Mouse (Mus musculus): Measurements from ENCODE around the gene Plxnb2. TPM values are rescaled to one million over a fixed set of nuclear protein-coding genes. Genes with fewer than 3 reads are reported as not detected.

Plxnb2 gene
- 100 to 1,000 TPM; 441 to 443 TPM for total RNA-seq (2023)

GRCm38 (mm10) chr15:89180571-89181229, at the start of gene Plxnb2:
Gene Plxnb2 (minus strand): TSS chr15:89180788.

DNA sequence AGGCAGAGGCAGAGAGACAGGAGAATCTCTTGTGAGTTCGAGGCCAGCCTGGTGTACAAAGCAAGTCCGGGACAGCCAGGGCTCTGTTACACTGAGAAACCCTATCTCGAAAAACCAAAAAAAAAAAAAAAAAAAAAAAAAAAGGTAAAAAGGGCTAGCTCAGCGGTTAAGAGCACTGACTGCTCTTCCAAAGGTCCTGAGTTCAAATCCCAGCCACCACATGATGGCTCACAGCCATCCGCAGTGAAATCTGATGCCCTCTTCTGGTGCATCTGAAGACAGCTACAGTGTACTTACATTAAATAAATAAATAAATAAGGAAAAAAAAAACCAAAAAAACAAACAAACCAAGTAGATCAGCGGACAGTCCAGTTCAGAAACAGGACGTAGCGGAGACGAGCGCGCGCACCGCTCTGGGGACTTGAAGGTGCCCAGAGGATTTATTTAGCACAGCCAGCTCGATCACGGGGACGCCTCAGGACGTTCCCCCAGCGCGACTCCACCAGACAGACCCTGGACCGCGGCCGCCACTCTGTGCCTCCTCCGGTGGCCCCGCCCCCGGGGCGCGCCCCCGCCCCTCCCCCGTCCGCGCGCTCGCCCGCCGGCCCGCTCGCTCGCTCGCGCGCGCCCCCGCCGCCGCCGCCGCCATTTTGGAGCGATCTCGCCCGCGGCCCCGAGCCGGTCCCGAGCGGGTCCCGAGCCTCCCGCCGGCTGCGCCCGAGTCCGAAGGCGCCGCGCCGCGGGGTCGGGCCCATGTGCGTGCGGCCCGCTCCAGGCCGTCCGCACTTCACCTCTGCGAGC, 30.5 kb upstream of the Plxnb2 start, which contains the start of gene Ppp6r2:
Ppp6r2 (plus strand) TSS at position 639 of the 801 bp plus-strand sequence.

DNA sequence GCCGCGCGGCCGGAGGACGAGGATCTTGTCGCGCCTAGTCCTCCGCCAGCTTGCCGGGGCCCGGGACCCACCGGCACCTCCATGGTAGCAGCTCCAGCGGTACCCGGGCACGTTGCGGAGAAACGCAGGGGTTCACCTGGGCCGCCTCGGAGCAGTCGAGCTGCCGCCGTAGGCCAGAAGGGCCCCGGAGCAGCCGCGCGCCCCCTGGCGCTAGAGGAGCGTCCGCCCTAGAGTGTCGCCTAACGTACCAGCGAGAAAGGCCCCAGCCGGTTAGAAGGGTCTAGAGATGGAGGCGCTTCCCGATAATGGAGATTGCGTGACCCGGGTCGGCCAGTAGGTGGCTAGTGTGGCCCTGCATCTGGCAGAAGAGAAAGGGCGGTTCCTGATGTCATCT, 15.7 kb upstream of the Plxnb2 start, which contains the start of gene Dennd6b:
Dennd6b (minus strand) TSS at position 184 of the 394 bp plus-strand sequence.

DNA sequence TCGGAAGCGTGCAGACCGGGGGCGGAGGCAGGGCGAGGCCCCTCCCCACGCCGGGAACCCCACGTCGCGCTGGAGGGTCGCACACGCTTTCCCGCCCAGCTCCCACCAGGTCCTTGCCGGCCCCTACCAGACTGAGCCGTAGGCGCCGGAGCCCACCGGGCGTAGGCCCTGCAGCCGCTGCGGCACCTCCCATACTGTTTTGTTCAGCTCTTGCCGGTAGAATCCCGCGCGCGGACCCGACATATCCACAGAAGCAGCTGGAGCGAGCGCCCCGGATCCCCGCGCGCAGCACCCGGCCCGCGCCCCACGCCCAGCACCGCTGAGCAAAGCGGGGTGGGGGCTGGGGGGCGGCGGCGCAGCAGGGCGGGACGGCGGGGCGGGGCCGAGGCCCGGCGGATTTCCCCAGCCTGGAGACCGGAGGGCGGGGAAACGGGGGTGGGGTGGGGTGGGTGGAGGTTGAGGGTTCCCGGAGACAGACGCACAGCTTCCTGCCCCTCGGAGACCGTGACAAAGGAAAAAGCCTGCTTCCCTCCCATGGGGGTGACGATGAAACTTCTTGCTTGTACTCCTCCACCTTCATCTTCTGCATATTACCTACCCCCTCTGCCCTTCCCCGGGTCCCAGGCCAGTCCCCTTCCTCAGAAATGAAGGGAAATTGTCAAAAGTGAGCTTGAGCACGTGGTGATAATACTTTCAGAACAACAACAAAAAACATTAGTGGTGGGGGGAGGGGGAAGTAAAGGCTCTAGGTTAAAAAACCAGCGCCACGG, 31.1 kb downstream of the Plxnb2 start, which contains the start of gene Mapk11:
Mapk11 (minus strand) TSS at position 358 of the 770 bp plus-strand sequence.

GRCm38 (mm10) chr15:89140659-89141252, 39.8 kb downstream of the Plxnb2 start, which contains the start of gene Mapk12:
Gene Mapk12 (minus strand): TSS chr15:89140703.

DNA sequence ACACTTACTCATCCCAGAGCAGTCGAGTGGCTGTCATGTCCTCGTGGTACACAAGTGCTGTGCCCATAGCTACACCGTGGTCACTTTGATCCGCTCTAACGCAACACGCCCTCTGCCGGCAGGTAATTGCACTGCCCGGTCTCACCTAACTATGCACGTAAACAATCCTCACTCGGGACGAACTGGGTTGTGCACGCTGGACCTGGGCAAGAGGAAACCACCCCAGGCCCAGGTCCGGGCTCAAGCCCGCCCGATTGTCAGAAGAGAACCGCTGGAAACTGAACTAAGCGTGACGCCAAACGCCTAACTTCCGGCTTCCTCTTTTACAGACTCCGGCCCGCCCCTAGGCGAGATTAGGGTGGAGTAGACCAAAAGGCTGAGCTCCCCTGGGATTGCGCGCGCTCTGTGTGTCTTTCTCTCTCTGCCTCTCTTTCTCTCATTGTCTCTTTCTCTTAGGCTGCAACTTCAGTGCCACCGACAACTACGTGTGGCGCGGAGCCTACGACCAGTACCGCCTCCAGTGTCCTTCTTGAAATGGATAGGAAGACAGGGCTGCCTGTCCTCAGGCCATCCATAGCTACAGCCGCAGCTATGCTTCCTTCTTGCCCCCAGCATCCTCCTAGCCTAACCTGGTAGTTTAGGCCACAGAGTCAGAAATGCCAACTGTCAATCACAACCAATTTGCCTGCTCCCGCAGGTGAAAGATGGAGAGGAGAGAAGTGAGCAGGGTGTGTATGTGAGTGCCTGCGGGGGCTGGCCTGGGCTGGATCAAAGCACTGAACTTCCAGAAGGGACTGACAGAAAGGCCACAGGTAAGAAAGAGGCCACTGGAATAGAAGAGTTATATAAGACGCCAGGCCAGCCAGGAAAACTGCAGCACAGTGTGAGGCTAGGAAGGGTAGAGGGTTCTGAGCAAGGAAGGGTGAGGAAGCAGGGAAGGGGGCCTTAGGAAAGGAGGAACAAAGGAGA, 51.9 kb downstream of the Plxnb2 start, which contains the start of gene Hdac10:
Hdac10 (minus strand) TSS at position 319 of the 969 bp plus-strand sequence.

DNA sequence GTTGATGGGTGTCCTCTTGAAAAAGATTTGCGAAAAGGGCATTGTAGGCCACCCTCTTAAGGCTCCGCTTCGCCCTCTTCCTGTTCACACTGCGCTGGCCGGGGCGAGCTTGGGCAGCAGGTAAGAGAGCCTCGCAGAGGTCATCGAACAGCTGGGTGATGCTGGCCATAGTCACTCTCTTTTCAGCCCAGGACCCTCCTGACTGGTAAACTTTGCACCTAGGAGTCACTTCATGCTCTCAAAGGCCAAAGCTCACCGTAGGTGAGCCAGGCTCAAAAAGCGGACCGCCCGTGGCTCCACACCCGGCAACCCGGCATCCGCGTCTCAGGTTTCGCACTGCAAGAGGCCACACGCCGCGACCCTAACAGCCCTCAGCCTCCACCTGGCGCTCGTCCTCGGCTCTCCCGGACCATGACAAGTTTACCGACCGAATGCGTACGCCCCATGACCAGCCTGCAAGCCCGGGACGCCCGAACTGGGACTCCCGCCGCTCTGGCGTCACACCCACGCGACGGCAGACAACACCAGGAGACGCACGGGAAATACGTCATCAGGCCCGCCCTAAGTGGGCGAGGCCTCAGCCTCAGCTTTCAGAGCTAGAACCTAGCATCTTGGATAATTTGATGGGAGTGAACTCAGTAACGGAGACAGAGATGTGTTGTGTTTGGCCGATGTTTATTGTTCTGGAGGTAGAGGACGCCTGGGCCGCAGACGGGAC, 57.8 kb downstream of the Plxnb2 start, which contains the start of gene Tubgcp6:
Tubgcp6 (minus strand) TSS at position 464 of the 718 bp plus-strand sequence.

Other genes starting within 250 kb of the Plxnb2 start
- not detected for gene Ttll8, start 226.4 kb downstream of the Plxnb2 start, total RNA-seq (2023)
- not detected for gene Mlc1, start 201.8 kb downstream of the Plxnb2 start, total RNA-seq (2023)
- not detected for gene Mov10l1, start 197.9 kb downstream of the Plxnb2 start, total RNA-seq (2023)
- gene Panx2, start 121.1 kb downstream of the Plxnb2 start, total RNA-seq (2023): not detected
- gene Trabd, start 105.7 kb downstream of the Plxnb2 start, total RNA-seq (2023): 10 to 100 TPM; 34.8 to 43.4 TPM
- gene Selenoo, start 91.7 kb downstream of the Plxnb2 start, total RNA-seq (2023): 10 to 100 TPM; 16.0 to 16.2 TPM
- 10 to 100 TPM; 18.8 to 24.5 TPM for gene Tubgcp6, start 57.7 kb downstream of the Plxnb2 start, total RNA-seq (2023)
- 10 to 100 TPM; 22.4 to 24.6 TPM for gene Hdac10, start 52.1 kb downstream of the Plxnb2 start, total RNA-seq (2023)
- gene Mapk12, start 40.1 kb downstream of the Plxnb2 start, total RNA-seq (2023): not detected
- gene Mapk11, start 31.2 kb downstream of the Plxnb2 start, total RNA-seq (2023): 1 to 10 TPM; 1.5 to 2.0 TPM
- 1 to 10 TPM; 5.4 to 6.0 TPM for gene Dennd6b, start 15.7 kb upstream of the Plxnb2 start, total RNA-seq (2023)
- 10 to 100 TPM; 35.3 to 39.7 TPM for gene Ppp6r2, start 30.8 kb upstream of the Plxnb2 start, total RNA-seq (2023)
- gene Sbf1, start 134.5 kb upstream of the Plxnb2 start, total RNA-seq (2023): 100 to 1,000 TPM; 167 to 189 TPM
- gene Adm2, start 141.9 kb upstream of the Plxnb2 start, total RNA-seq (2023): not detected
- not detected for gene Miox, start 153.6 kb upstream of the Plxnb2 start, total RNA-seq (2023)
- gene Lmf2, start 174.9 kb upstream of the Plxnb2 start, total RNA-seq (2023): 10 to 100 TPM; 25.1 to 35.6 TPM
- 10 to 100 TPM; 59.0 to 69.9 TPM for gene Ncaph2, start 174.9 kb upstream of the Plxnb2 start, total RNA-seq (2023)
- 10 to 100 TPM; 13.8 to 16.4 TPM for gene Sco2, start 193.1 kb upstream of the Plxnb2 start, total RNA-seq (2023)
- gene Tymp, start 196.3 kb upstream of the Plxnb2 start, total RNA-seq (2023): under 1 TPM; 0.46 to 0.76 TPM
- gene Odf3b, start 198.5 kb upstream of the Plxnb2 start, total RNA-seq (2023): not detected
- not detected for gene Klhdc7b, start 204.1 kb upstream of the Plxnb2 start, total RNA-seq (2023)
- gene Syce3, start 229.7 kb upstream of the Plxnb2 start, total RNA-seq (2023): not detected
- 1 to 10 TPM; 5.7 to 6.9 TPM for gene Cpt1b, start 245.1 kb upstream of the Plxnb2 start, total RNA-seq (2023)
- gene C730034F03Rik, start 248.8 kb upstream of the Plxnb2 start, total RNA-seq (2023): 1 to 10 TPM; 7.0 to 8.7 TPM
- not detected for gene Gm44502, start 248.9 kb upstream of the Plxnb2 start, total RNA-seq (2023)
- gene Chkb, start 249.1 kb upstream of the Plxnb2 start, total RNA-seq (2023): 100 to 1,000 TPM; 169 to 192 TPM